Mouse (Mus musculus): ENCODE results near the gene Ablim1. TPM values are rescaled to one million over a fixed set of nuclear protein-coding genes. Genes with fewer than 3 reads are reported as not detected.

Ablim1 gene
- total RNA-seq, 2 experiments from 2014 or later: 66.9 to 79.0 TPM

DNA sequence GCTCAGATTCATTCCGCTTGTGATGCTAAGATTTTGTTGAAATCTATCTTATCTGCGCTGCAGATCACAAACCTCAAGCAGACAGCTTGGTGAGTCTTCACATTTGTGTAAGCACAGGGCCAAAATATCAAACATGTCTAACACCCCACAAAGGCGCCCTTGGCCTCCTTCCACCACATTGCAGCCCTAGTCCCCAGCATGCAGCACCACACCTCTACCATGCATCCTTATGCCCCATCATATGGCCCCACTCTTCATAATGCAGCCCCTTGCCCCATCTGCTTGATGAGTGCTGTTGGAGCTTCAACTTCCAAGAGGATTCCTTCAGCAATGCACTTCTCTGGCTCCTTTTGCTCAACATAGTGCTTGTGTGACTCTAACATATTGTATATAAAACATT lies 85.6 kb downstream of the Ablim1 start:
- no peak for DNase-seq (ENCODE audit: extremely low spot score in 1 of 2, low spot score in 1 of 2)

DNA sequence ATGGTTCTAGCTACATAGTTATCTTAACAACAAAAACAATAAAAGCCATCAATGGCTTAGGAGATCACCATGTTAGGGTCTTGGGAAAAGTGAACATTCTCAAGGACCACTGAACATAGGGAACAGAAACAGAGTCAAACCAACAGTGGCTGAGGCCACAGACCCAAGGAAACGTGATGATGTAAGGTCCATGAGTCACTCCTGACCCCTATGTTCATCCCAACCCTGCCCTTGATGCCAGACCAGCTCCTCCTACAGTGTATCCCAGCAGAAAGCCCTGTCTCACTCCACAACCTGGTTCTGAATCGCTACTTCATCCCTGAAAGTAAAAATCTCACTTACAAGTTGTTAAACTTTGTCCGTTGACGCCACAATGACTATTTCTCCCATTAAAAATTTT lies 86.1 kb downstream of the Ablim1 start:
- DNase-seq (ENCODE audit: extremely low spot score in 1 of 2, low spot score in 1 of 2): no peak

GRCm38 (mm10) chr19:57224390-57224789 lies 90.3 kb downstream of the Ablim1 start:
- DNase-seq (ENCODE audit: extremely low spot score in 1 of 2, low spot score in 1 of 2): no peak

DNA sequence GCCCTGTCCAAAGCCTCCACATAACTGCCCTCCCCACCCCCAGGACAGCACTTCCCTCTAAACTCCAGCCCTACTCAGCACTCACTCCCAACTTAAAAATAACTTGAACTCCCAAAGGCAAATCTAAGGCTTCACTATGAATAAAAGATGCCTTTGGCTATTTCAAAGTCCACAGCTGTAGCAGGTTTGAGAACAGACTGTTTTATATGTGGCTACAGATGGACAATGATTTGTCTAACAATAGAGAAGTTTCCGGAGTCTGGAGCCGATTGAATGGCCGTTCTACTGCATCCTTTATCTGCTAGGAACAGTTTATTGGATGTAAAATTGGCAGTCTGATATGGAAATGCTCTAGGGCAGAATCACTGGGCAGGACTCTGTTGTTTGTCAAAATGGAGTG lies 91.0 kb downstream of the Ablim1 start:
- DNase-seq (ENCODE audit: extremely low spot score in 1 of 2, low spot score in 1 of 2): no peak

DNA sequence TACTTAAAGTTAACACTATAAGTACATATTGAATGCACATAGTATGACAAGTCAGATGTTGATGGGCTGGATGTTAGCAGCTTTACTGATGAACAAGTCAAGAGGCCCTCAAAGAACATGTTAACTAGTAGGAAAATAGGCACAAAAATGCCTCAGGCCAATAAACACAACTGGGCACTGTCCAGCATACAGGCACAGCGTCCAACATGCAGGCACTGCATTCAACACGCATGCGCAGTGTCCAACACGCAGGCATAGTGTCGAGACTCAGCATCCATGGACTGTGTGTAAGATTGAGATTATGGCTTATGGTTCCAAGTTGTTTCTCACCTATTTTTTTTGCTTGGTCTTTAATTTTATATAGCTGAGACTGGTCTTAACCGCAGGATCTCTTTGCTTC lies 92.1 kb downstream of the Ablim1 start:
- DNase-seq (ENCODE audit: extremely low spot score in 1 of 2, low spot score in 1 of 2): no peak

DNA sequence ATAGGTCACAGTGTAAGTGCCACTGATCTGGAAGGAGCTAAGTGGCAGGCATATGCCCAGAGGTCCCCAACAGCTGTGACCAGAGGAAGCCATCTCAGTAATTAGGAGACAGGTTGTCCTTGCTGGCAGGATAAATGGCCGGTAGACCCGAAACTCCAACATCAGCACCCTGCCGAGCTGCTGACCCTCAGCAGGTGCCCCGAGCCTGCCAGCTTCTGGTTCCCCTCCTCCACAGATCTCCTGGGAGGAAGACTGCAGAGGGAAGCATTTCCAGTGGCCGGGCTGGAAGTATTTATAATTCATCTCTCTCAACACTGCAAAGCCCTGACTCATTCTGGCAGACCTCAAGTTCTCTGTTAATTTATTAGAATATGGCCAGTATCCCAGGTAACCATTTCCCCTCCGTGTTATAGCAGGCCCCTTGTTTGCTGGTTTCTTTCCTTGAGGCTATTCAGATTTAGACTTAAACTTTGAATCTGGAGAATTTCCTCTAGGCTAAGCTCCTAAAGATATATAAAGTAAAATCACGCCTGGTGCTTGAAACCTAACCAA lies 93.0 kb downstream of the Ablim1 start:
- no peak for DNase-seq (ENCODE audit: extremely low spot score in 1 of 2, low spot score in 1 of 2)

DNA sequence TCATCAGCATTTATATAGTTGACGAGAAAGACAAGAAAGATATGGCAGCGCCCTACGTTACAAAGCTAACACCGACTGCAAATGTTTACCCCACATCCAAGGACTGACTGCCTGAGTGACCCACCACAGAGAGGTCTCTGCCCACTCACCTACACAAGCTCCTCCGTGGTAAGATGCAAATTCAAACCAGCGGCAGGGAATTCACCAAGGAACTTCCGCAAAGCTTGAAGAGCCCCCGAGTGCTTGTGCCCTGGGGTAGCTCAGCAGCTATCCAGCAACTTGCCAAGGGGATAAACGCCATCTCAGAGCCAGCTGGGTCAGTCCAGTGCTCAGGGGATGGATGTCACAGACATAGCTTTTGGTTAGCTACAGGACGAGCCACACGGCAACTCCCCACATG lies 95.0 kb downstream of the Ablim1 start:
- DNase-seq (ENCODE audit: extremely low spot score in 1 of 2, low spot score in 1 of 2): no peak

- DNase-seq (ENCODE audit: extremely low spot score in 1 of 2, low spot score in 1 of 2): no peak
Measured at GRCm38 (mm10) chr19:57217161-57217560, 97.6 kb downstream of the Ablim1 start.

DNA sequence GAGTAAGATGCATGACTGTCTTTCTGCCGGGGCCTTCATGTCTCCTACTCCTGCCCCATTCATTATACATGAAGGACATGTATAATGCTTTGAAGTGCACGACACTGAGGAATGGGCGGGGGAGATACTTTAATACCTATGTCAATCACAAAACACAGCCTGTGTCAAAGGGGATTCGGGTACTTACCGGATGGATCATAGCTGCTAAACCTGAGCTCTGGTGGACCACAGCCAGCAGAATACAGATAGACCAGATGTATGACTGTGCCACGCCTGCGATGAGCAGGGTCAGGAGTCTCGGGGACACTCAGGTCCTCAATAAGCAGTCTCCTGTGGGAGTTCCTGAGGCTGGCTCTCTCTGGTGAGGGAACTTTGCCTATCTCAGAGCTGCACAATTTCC lies 99.2 kb downstream of the Ablim1 start:
- no peak for DNase-seq (ENCODE audit: extremely low spot score in 1 of 2, low spot score in 1 of 2)

GRCm38 (mm10) chr19:57212406-57212805 lies 102.3 kb downstream of the Ablim1 start:
- no peak for DNase-seq (ENCODE audit: extremely low spot score in 1 of 2, low spot score in 1 of 2)

GRCm38 (mm10) chr19:57211444-57212111 lies 103.1 kb downstream of the Ablim1 start:
- peak; percentile 23 to 26 for DNase-seq (ENCODE audit: extremely low spot score in 1 of 2, low spot score in 1 of 2)

DNA sequence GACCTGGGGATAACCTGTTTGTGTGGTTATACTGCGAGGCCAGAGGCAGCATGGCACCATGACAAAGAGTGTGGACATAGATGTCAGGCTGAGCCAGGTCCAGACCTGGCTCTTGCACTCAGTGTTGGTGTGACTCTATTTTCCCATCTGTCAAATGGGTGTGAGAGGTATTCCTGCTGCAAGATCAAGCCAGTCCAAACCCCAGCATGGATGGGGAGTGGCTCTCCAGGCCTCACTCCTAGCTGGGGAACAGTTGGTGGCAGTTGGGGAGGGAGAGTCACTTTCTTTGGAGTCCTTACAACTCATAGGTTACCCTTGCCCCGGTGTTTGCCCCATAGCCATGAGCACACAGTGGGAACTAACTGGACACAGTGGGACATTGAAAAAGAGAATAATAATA lies 103.8 kb downstream of the Ablim1 start:
- no peak for DNase-seq (ENCODE audit: extremely low spot score in 1 of 2, low spot score in 1 of 2)

GRCm38 (mm10) chr19:57204101-57204500 lies 110.6 kb downstream of the Ablim1 start:
- DNase-seq (ENCODE audit: extremely low spot score in 1 of 2, low spot score in 1 of 2): no peak

DNA sequence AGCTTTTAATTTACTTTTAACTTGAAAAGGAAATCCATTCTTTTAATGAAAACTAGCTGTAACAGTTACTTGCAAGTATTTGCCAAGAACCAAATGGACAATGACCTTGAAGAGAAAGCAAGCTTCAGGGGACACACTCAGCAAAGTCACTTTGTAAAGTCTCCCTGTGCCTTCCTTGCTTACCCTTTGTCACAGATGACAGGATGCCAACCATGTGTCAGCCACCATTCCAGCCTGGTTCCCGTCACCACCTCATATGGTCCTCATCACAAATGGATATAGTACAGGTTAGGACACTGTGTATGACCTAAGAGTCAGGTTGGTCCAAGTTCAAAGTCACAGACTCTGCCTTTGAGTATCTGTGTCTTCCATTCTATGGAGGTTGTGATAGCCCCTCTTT lies 112.2 kb downstream of the Ablim1 start:
- no peak for DNase-seq (ENCODE audit: extremely low spot score in 1 of 2, low spot score in 1 of 2)

- DNase-seq (ENCODE audit: extremely low spot score in 1 of 2, low spot score in 1 of 2): no peak
Measured at GRCm38 (mm10) chr19:57201090-57201483, 113.6 kb downstream of the Ablim1 start.

GRCm38 (mm10) chr19:57200477-57201089 lies 114.1 kb downstream of the Ablim1 start:
- no peak for DNase-seq (ENCODE audit: extremely low spot score in 1 of 2, low spot score in 1 of 2)

GRCm38 (mm10) chr19:57199361-57199760 lies 115.4 kb downstream of the Ablim1 start:
- no peak for DNase-seq (ENCODE audit: extremely low spot score in 1 of 2, low spot score in 1 of 2)

- no peak for DNase-seq (ENCODE audit: extremely low spot score in 1 of 2, low spot score in 1 of 2)
Measured at GRCm38 (mm10) chr19:57198531-57198930, 116.2 kb downstream of the Ablim1 start.

DNA sequence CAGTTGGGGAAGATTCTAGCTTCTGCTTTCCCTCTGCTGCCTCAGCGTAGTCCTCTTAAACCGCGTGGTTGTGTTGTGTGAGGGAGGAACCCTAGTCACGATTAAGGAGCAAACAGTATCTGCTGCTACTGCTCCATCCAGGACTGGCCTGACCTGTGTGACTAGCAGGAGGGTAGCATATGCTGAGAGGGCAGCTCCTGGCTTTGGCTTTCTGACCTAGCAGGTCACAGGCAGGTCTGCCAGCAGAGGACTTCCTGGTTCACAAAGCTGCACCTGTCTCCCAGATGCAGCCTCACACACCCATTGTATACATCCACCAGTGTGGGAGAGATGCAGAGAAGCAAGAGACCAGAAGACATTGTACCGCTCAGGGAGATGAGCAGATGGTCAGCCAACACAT lies 116.7 kb downstream of the Ablim1 start:
- DNase-seq (ENCODE audit: extremely low spot score in 1 of 2, low spot score in 1 of 2): no peak

DNA sequence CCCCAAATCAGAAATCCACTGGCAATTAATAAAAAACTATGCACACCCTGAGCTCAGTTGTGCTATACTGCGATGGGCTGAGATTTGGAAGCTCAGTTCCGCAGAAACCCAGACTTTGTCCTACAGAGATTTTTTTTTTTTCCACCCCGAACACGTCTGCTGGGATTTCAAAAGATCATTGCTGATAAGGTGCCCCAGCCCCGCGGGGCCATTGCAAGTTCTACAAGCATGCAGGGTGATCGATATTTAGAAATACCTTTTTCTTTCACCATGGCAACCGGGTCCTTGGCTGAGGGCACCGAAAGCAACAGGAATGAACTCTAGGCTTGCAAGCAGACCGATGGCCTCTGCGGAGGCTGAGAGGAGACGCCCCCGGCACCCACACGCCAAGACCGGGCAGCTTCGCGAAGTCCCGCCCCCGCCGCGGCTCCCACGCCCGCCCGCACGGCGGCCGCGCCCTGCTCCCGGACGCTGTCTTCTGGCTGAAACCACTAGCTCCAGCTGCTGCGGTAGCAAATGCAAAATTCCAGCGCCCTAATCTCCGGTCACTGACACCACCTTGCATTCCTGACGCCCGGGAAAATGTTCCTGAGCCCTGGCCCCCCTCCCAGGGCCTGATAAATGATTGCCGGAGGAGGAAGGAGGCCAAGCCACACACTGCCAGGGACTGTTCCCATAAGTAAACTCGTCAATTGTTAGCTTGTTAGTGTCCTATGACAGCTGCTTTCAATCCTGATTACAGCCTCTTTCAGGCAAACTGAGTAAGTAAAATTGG lies 117.5 kb downstream of the Ablim1 start:
- DNase-seq (ENCODE audit: extremely low spot score in 1 of 2, low spot score in 1 of 2): peak; percentile 18 to 32

GRCm38 (mm10) chr19:57196616-57197015 lies 118.1 kb downstream of the Ablim1 start:
- no peak for DNase-seq (ENCODE audit: extremely low spot score in 1 of 2, low spot score in 1 of 2)

Measured in layer of hippocampus, postnatal 25 days (tissue).